In genomic region chr15:25715218-25715995, GRCm38 (mm10) we compare ENCODE assay signal across 9 mouse cellular contexts.
DNase-seq lines count a peak whose midpoint lies in the region; ATAC-seq and TF ChIP-seq lines count a peak whose summit lies in the region.
"Had no signal": no experiment of that assay in that cellular context is flagged by ENCODE, and none has a peak within 500 bp of the region (broad histone marks: within the 10 kb centered on the region; RNA-seq: fewer than 3 reads in every experiment).

No protein-coding gene starts in this region.

- no peak overlapping the region for H3K27ac ChIP-seq in lung, postnatal 0 days (ENCODE audit: low read length)
- H3K27ac ChIP-seq in thymus, adult 2 months (ENCODE audit: control insufficient read depth, insufficient read depth, low read length), result no peak overlapping the region

- WGBS in lung, postnatal 0 days, result 48% methylated on average over 10 of the region's 10 CpGs
- WGBS in thymus, adult 2 months, result 90% methylated on average over 10 of the region's 10 CpGs

- H3K9ac ChIP-seq in lung, postnatal 0 days (replicated peaks; ENCODE audit: low read depth), result no peak overlapping the region

- no peak for TF ChIP-seq EP300 in lung, postnatal 0 days (IDR thresholded peaks at IDR 0.05)

- H3K9me3 ChIP-seq in lung, postnatal 0 days (ENCODE audit: low read length), result no peaks in the 10 kb centered on the region

- peak; percentile 71 for DNase-seq in cerebellum, adult 8-10 months
- DNase-seq in kidney, adult 11 months, result peak; percentile 69
- peak; percentile 48 for DNase-seq in lung, postnatal 0 days (ENCODE audit: low spot score)
- no peak for DNase-seq in B cell, adult 2 months
- DNase-seq in adrenal gland, adult 18-20 months (ENCODE audit: low spot score in 2 of 2), result no peak
- no peak for DNase-seq in gastrocnemius, adult 8-10 months (ENCODE audit: low spot score in 2 of 2)
- DNase-seq in thymus, adult 2 months, result no peak
- DNase-seq: gastrocnemius, postnatal 10 days had no signal

- no peaks in the 10 kb centered on the region for H3K36me3 ChIP-seq in lung, postnatal 0 days (ENCODE audit: insufficient read depth, low read length)
- no peaks in the 10 kb centered on the region for H3K36me3 ChIP-seq in thymus, adult 2 months (ENCODE audit: control insufficient read depth, insufficient read depth, low read length)

- peaks cover 6% of the 10 kb centered on the region; the same call in 1 of the 2 replicates for H3K4me1 ChIP-seq in lung, postnatal 0 days (ENCODE audit: insufficient read depth, low read depth, low read length)
- no peaks in the 10 kb centered on the region for H3K4me1 ChIP-seq in thymus, adult 2 months (replicated peaks; ENCODE audit: control insufficient read depth, insufficient read depth, low read length)

- no peak for TF ChIP-seq CTCF in lung, postnatal 0 days (IDR thresholded peaks at IDR 0.05)
- no peak for TF ChIP-seq CTCF in thymus, adult 2 months (IDR thresholded peaks at IDR 0.05; ENCODE audit: borderline replicate concordance, control insufficient read depth, extremely low read depth, insufficient read depth, low read length, poor library complexity)

- TF ChIP-seq POLR2A in thymus, adult 2 months (IDR thresholded peaks at IDR 0.05; ENCODE audit: control insufficient read depth, extremely low read depth, insufficient read depth, low read length, poor library complexity), result no peak

- no peak overlapping the region for H3K4me3 ChIP-seq in lung, postnatal 0 days (ENCODE audit: low read depth, low read length)
- H3K4me3 ChIP-seq in thymus, adult 2 months (ENCODE audit: control insufficient read depth, insufficient read depth, low read length), result no peak overlapping the region

- ATAC-seq in cerebellum, adult (ENCODE audit: insufficient number of reproducible peaks, low FRiP score, low TSS enrichment), result peak; percentile 60
- peak; percentile 25; the same call in 1 of the 2 replicates for ATAC-seq in lung, postnatal 0 days

- H3K4me2 ChIP-seq in lung, postnatal 0 days (replicated peaks; ENCODE audit: low read depth, low read length), result no peak overlapping the region

- no peaks in the 10 kb centered on the region for H3K27me3 ChIP-seq in lung, postnatal 0 days (replicated peaks; ENCODE audit: insufficient read depth, low read length)
- no peaks in the 10 kb centered on the region for H3K27me3 ChIP-seq in thymus, adult 2 months (ENCODE audit: control insufficient read depth, insufficient read depth, low read length)

Comparison
In these comparisons a context has a peak if more than half of its experiments do, and no peak if none do; other contexts are left out.
1. DNase-seq: peak in cerebellum, adult 8-10 months (single experiment), kidney, adult 11 months (single experiment) and lung, postnatal 0 days (single experiment); none in B cell, adult 2 months (0 of 2), adrenal gland, adult 18-20 months (0 of 2), gastrocnemius, adult 8-10 months (0 of 2) and thymus, adult 2 months (single experiment).